Mouse (Mus musculus): ENCODE measurements around the gene Stk32b. TPM values are rescaled to one million over a fixed set of nuclear protein-coding genes. Genes with fewer than 3 reads are reported as not detected.

The Stk32b gene
- polyA plus RNA-seq, 1 experiment: 0.07 TPM

DNA sequence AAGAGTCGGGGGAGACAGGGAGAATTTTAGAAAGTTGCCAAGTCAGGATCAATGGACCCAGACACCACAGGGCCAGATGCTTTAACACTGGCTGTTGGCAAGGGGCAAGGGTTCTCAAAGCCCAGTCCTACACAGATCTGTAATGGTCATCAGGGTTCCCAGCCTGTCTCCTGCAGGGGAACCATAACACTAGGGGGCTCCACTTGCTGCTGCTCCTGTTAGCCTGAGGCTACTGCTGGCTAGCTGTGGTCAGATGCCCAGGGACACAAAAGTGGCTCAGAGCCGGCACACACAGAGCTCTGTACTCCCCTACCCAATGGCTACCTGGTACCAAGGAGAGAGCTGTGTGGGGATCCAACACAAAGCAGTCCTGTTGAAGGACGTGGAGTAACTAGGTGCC is 281.6 kb downstream of the Stk32b start:
- no peak for DNase-seq
- Histone ChIP-seq H3K4me1 (ENCODE audit: control insufficient read depth, insufficient read depth, low read length) (no peaks in the 10 kb centered on the region), H3K4me3 (replicated peaks; ENCODE audit: extremely low read depth, low read depth, low read length) (no peak overlapping the region)
- TF ChIP-seq POLR2A (IDR thresholded peaks at IDR 0.05; ENCODE audit: borderline replicate concordance, extremely low read depth, low read depth, low read length) (no peak), CTCF (IDR thresholded peaks at IDR 0.05; ENCODE audit: insufficient read depth, low read length) (no peak)
- 70% methylated on average over 3 of the region's 3 CpGs for WGBS

GRCm38 (mm10) chr5:37427210-37427609 is 289.8 kb downstream of the Stk32b start:
- no peak overlapping the region for H3K4me3 ChIP-seq (replicated peaks; ENCODE audit: extremely low read depth, low read depth, low read length)
- DNase-seq: no peak
- H3K4me1 ChIP-seq (ENCODE audit: control insufficient read depth, insufficient read depth, low read length): no peaks in the 10 kb centered on the region
- TF ChIP-seq POLR2A (IDR thresholded peaks at IDR 0.05; ENCODE audit: borderline replicate concordance, extremely low read depth, low read depth, low read length) (no peak), CTCF (IDR thresholded peaks at IDR 0.05; ENCODE audit: insufficient read depth, low read length) (no peak)

DNA sequence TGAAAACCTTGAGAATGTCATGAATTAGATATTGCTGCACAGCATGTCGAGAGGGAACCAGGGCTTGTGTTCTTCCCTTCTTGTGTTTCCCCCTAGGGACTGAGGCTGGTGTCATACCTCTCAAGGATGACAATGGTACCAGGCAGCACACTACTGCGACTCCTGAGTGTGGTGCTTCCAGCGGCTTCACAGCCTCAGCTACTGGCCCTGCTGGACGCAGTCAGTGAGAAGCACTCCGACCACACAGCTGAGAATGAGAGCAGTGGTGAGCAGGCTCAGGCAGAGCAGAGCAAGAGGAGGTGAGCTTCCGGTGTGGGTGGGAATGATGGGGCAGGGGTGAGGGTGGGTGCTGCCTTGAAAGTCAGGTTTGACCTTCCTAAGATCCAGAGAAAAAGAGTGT is 297.9 kb downstream of the Stk32b start:
- WGBS: 83% methylated on average over 6 of the region's 6 CpGs
- no peak overlapping the region for H3K4me3 ChIP-seq (replicated peaks; ENCODE audit: extremely low read depth, low read depth, low read length)
- DNase-seq: no peak

More for the DNA sequence above, 297.9 kb downstream of the Stk32b start:
- TF ChIP-seq POLR2A (IDR thresholded peaks at IDR 0.05; ENCODE audit: borderline replicate concordance, extremely low read depth, low read depth, low read length): no peak
- no peak for TF ChIP-seq CTCF (IDR thresholded peaks at IDR 0.05; ENCODE audit: insufficient read depth, low read length)
- no peaks in the 10 kb centered on the region for H3K4me1 ChIP-seq (ENCODE audit: control insufficient read depth, insufficient read depth, low read length)

Other genes starting within 250 kb of the Stk32b start
- gene Cytl1, start 18.3 kb upstream of the Stk32b start, polyA plus RNA-seq (2012; rRNA removed): 36.3 and 50.8 TPM in 2 replicates
- gene Msx1, start 107.4 kb upstream of the Stk32b start, polyA plus RNA-seq (2012; rRNA removed): 5.9 and 6.0 TPM in 2 replicates